Mouse (Mus musculus) liver, embryonic 11.5 days (tissue): Measurements from ENCODE around the gene Ccdc153. TPM values are rescaled to one million over a fixed set of nuclear protein-coding genes. Genes with fewer than 3 reads are reported as not detected.

Experiments used
- ATAC-seq: fragments of 200-750 bp; cut with Nextera tagmentation; replicated peaks from 2 replicates; pipeline ENCODE4 v1.8.0; 2017; ENCODE audit warnings: moderate number of reproducible peaks, mild to moderate bottlenecking, moderate TSS enrichment, moderate library complexity; ENCODE audit not compliant: low FRiP score
- DNase-seq: peaks from one replicate; pipeline ENCODE4 v3.0.0-alpha.2; 2017; ENCODE audit warnings: low spot score
- H3K27ac ChIP-seq: fragments of 300-500 bp; sonication (generic); 2 replicates; pipeline ENCODE4 v1.5.1; 2014; ENCODE audit warnings: mild to moderate bottlenecking, low read depth, low read length, control low read depth
- H3K27me3 ChIP-seq: fragments of 300-500 bp; sonication (generic); replicated peaks from 2 replicates; pipeline ENCODE4 v1.6.1; 2014; ENCODE audit warnings: low read length, mixed read lengths; ENCODE audit not compliant: control insufficient read depth, insufficient read depth
- H3K36me3 ChIP-seq: fragments of 300-500 bp; sonication (generic); 2 replicates; pipeline ENCODE4 v1.6.1; 2014; ENCODE audit warnings: mild to moderate bottlenecking, low read length, moderate library complexity, mixed read lengths; ENCODE audit not compliant: control insufficient read depth, insufficient read depth
- H3K4me1 ChIP-seq: fragments of 300-500 bp; sonication (generic); replicated peaks from 2 replicates; pipeline ENCODE4 v1.6.1; 2014; ENCODE audit warnings: low read length, mixed read lengths; ENCODE audit not compliant: control insufficient read depth, insufficient read depth
- H3K4me2 ChIP-seq: fragments of 300-500 bp; sonication (generic); 2 replicates; pipeline ENCODE4 v1.6.1; 2014; ENCODE audit warnings: mild to moderate bottlenecking, control low read depth, moderate library complexity
- H3K4me3 ChIP-seq: fragments of 300-500 bp; sonication (generic); 2 replicates; pipeline ENCODE4 v1.5.1; 2014; ENCODE audit warnings: low read depth, low read length, control low read depth
- H3K9ac ChIP-seq: fragments of 300-500 bp; sonication (generic); 2 replicates; pipeline ENCODE4 v1.6.1; 2014; ENCODE audit warnings: low read depth, low read length, control low read depth
- H3K9me3 ChIP-seq: fragments of 300-500 bp; sonication (generic); 2 replicates; pipeline ENCODE4 v1.6.1; 2016; ENCODE audit warnings: low read length, inconsistent platforms, mixed read lengths; ENCODE audit not compliant: control insufficient read depth
- WGBS: fragments of 180-500 bp; shearing (Covaris S2); extraction: QIAGEN DNeasy Blood & Tissue Kit; methylation state at CpG from one replicate; pipeline ENCODE4 v1.1.7; 2014; 5-methylcytosine and 5-hydroxymethylcytosine counted together
- polyA plus RNA-seq: library from polyadenylated mRNA; unstranded; fragments of >200 nt; fragmentation: Nextera tagmentation; extraction: Ambion mirVana; gene quantifications from 2 replicates; pipeline ENCODE4 v1.2.1, GENCODE M21; 2014

The Ccdc153 gene
- polyA plus RNA-seq, 1 experiment from 2014 or later = not detected

- Histone ChIP-seq H3K9ac (no peak overlapping the region), H3K4me2 (no peak overlapping the region), H3K27me3 (peaks cover 10% of the 10 kb centered on the region), H3K36me3 (peaks cover 5% of the 10 kb centered on the region; the same call in 1 of the 2 replicates), H3K9me3 (no peaks in the 10 kb centered on the region), H3K27ac (no peak overlapping the region), H3K4me1 (peaks cover 18% of the 10 kb centered on the region), H3K4me3 (no peak overlapping the region)
- WGBS = 54% methylated on average over 5 of the region's 5 CpGs
- no peak for DNase-seq
- no peak for ATAC-seq
Measured at GRCm38 (mm10) chr9:44283183-44283582, 42.7 kb downstream of the Ccdc153 start.

- peaks cover 34% of the 10 kb centered on the region for H3K4me1 ChIP-seq
- 10% methylated on average over 6 of the region's 6 CpGs for WGBS
- DNase-seq (no peak), ATAC-seq (peak; percentile 37; the same call in 1 of the 2 replicates)
- peak overlapping the region; percentile 73 for H3K4me3 ChIP-seq
- H3K9ac ChIP-seq = peak overlapping the region; percentile 76
- peaks cover 13% of the 10 kb centered on the region for H3K36me3 ChIP-seq
- H3K9me3 ChIP-seq = 0 out of 2 replicates have a peak, but pooled peaks cover 2% of the 10 kb centered on the region
- H3K27ac ChIP-seq = peak overlapping the region; percentile 95
- H3K27me3 ChIP-seq = peaks cover 10% of the 10 kb centered on the region
- H3K4me2 ChIP-seq = peak overlapping the region; percentile 85
Measured at GRCm38 (mm10) chr9:44286256-44286850, 45.9 kb downstream of the Ccdc153 start.

GRCm38 (mm10) chr9:44287003-44287400 is 46.5 kb downstream of the Ccdc153 start:
- Histone ChIP-seq H3K4me2 (peak overlapping the region; percentile 85), H3K36me3 (peaks cover 17% of the 10 kb centered on the region), H3K27ac (peak overlapping the region; percentile 95), H3K27me3 (peaks cover 10% of the 10 kb centered on the region), H3K4me3 (peak overlapping the region; percentile 73), H3K9ac (peak overlapping the region; percentile 76), H3K4me1 (peaks cover 34% of the 10 kb centered on the region), H3K9me3 (0 out of 2 replicates have a peak, but pooled peaks cover 2% of the 10 kb centered on the region)
- ATAC-seq (no peak), DNase-seq (no peak)
- WGBS = 11% methylated on average over 11 of the region's 11 CpGs

- Histone ChIP-seq H3K36me3 (peaks cover 17% of the 10 kb centered on the region), H3K9ac (peak overlapping the region; percentile 76), H3K27me3 (peaks cover 10% of the 10 kb centered on the region), H3K9me3 (0 out of 2 replicates have a peak, but pooled peaks cover 2% of the 10 kb centered on the region), H3K27ac (peak overlapping the region; percentile 95), H3K4me2 (peak overlapping the region; percentile 85), H3K4me1 (peaks cover 34% of the 10 kb centered on the region), H3K4me3 (peak overlapping the region; percentile 73)
- DNase-seq (peak; percentile 68), ATAC-seq (peak; percentile 37)
- 2% methylated on average over 47 of the region's 47 CpGs for WGBS
Measured at GRCm38 (mm10) chr9:44287401-44288075, 47.1 kb downstream of the Ccdc153 start.

GRCm38 (mm10) chr9:44288076-44288958 is 47.8 kb downstream of the Ccdc153 start, which contains the start of gene Abcg4:
Gene Abcg4 (minus strand): TSS chr9:44288615.
- peaks cover 22% of the 10 kb centered on the region for H3K36me3 ChIP-seq

GRCm38 (mm10) chr9:44288959-44289291 is 48.4 kb downstream of the Ccdc153 start:
- H3K27me3 ChIP-seq = peaks cover 10% of the 10 kb centered on the region
- WGBS = 8% methylated on average over 11 of the region's 11 CpGs
- peaks cover 23% of the 10 kb centered on the region for H3K36me3 ChIP-seq
- H3K9ac ChIP-seq = peak overlapping the region; percentile 76
- DNase-seq (peak; percentile 65), ATAC-seq (peak; percentile 66)
- peak overlapping the region; percentile 95 for H3K27ac ChIP-seq
- H3K9me3 ChIP-seq = 0 out of 2 replicates have a peak, but pooled peaks cover 2% of the 10 kb centered on the region
- H3K4me3 ChIP-seq = peak overlapping the region; percentile 73
- peak overlapping the region; percentile 85 for H3K4me2 ChIP-seq
- peaks cover 31% of the 10 kb centered on the region for H3K4me1 ChIP-seq

More at GRCm38 (mm10) chr9:44288076-44288958, 47.8 kb downstream of the Ccdc153 start, which contains the start of gene Abcg4:
- Histone ChIP-seq H3K4me3 (peak within 1 kb of the TSS; percentile 73), H3K27me3 (peaks cover 10% of the 10 kb centered on the region), H3K9ac (peak within 1 kb of the TSS; percentile 76), H3K27ac (peak within 1 kb of the TSS; percentile 95), H3K4me2 (peak within 1 kb of the TSS; percentile 85), H3K4me1 (peaks cover 33% of the 10 kb centered on the region), H3K9me3 (0 out of 2 replicates have a peak, but pooled peaks cover 2% of the 10 kb centered on the region)
- WGBS = 1% methylated on average over 38 of the region's 38 CpGs
- ATAC-seq (peak; percentile 91), DNase-seq (peak; percentile 80)

GRCm38 (mm10) chr9:44292490-44292889 is 52.0 kb downstream of the Ccdc153 start:
- Histone ChIP-seq H3K27ac (no peak overlapping the region), H3K36me3 (peaks cover 40% of the 10 kb centered on the region), H3K27me3 (no peaks in the 10 kb centered on the region), H3K9me3 (0 out of 2 replicates have a peak, but pooled peaks cover 2% of the 10 kb centered on the region), H3K4me2 (no peak overlapping the region), H3K4me1 (peaks cover 15% of the 10 kb centered on the region), H3K4me3 (no peak overlapping the region), H3K9ac (no peak overlapping the region)
- DNase-seq (no peak), ATAC-seq (no peak)
- WGBS = 67% methylated on average over 3 of the region's 3 CpGs
